Mouse (Mus musculus) lung, adult 2 months (tissue): ENCODE measurements around the gene Cavin3. TPM values are rescaled to one million over a fixed set of nuclear protein-coding genes. Genes with fewer than 3 reads are reported as not detected.
A peak's percentile ranks its signal among the peaks of the same experiment; 100 is the strongest.
"Not testable (repeated sequence)": the region's sequence is repeated elsewhere in the genome, so short reads cannot be mapped to it uniquely, and the experiment has no call there.

Source experiments
- DNase-seq: peaks from one replicate; pipeline ENCODE4 v3.0.0; 2022
- H3K4me1 ChIP-seq: fragments of 200-500 bp; 2 replicates; pipeline ENCODE4 v1.6.1; 2011; ENCODE audit warnings: low read length; ENCODE audit not compliant: control insufficient read depth, insufficient read depth
- H3K4me3 ChIP-seq: fragments of 200-500 bp; replicated peaks from 2 replicates; pipeline ENCODE3; 2011; ENCODE audit warnings: low read depth, mild to moderate bottlenecking, control low read depth, low read length; ENCODE audit errors: extremely low read depth
- CTCF ChIP-seq: fragments of 200-500 bp; IDR thresholded peaks from 2 replicates; pipeline ENCODE4 v1.5.1; 2011; ENCODE audit warnings: mild to moderate bottlenecking, low read length, control low read depth; ENCODE audit not compliant: insufficient read depth
- POLR2A ChIP-seq: fragments of 200-500 bp; IDR thresholded peaks from 2 replicates; pipeline ENCODE4 v1.6.1; 2011; ENCODE audit warnings: low read depth, mild to moderate bottlenecking, control low read depth, low read length, borderline replicate concordance; ENCODE audit errors: extremely low read depth
- WGBS: fragments of 180-500 bp; shearing (Covaris S2); methylation state at CpG from one replicate; pipeline ENCODE4 v1.1.7; 2018; 5-methylcytosine and 5-hydroxymethylcytosine counted together
- polyA plus RNA-seq: library from polyadenylated mRNA; depleted of rRNA; stranded (reverse); fragments of >200 nt; gene quantifications from 2 replicates; pipeline ENCODE4 v1.2.3, GENCODE M21; 2012

Gene Cavin3
- polyA plus RNA-seq, 1 experiment = 52.5 TPM

- Histone ChIP-seq H3K4me3 (peak overlapping the region; percentile 64), H3K4me1 (peaks cover 8% of the 10 kb centered on the region; the same call in 1 of the 2 replicates)
- 44% methylated on average over 23 of the region's 23 CpGs for WGBS
- no peak for TF ChIP-seq POLR2A
- no peak for TF ChIP-seq CTCF
- DNase-seq = peak; percentile 33
Measured at GRCm38 (mm10) chr7:105480561-105481504, 1.3 kb downstream of the Cavin3 start.

GRCm38 (mm10) chr7:105480081-105480480 lies 2.0 kb downstream of the Cavin3 start:
- DNase-seq = no peak
- WGBS = 58% methylated on average over 5 of the region's 5 CpGs
- Histone ChIP-seq H3K4me1 (peaks cover 8% of the 10 kb centered on the region), H3K4me3 (no peak overlapping the region)
- no peak for TF ChIP-seq POLR2A
- TF ChIP-seq CTCF = no peak

- Histone ChIP-seq H3K4me3 (no peak overlapping the region), H3K4me1 (peaks cover 8% of the 10 kb centered on the region)
- TF ChIP-seq CTCF (no peak), POLR2A (no peak)
- 80% methylated on average over 6 of the region's 6 CpGs for WGBS
- no peak for DNase-seq
Measured at GRCm38 (mm10) chr7:105479232-105479631, 2.9 kb downstream of the Cavin3 start.

GRCm38 (mm10) chr7:105478344-105478743 lies 3.8 kb downstream of the Cavin3 start:
- Histone ChIP-seq H3K4me1 (peaks cover 8% of the 10 kb centered on the region), H3K4me3 (no peak overlapping the region)
- 70% methylated on average over 8 of the region's 8 CpGs for WGBS
- TF ChIP-seq CTCF = no peak
- TF ChIP-seq POLR2A = no peak
- DNase-seq = no peak

- 55% methylated on average over 3 of the region's 3 CpGs for WGBS
- no peak overlapping the region for H3K4me3 ChIP-seq
- peak; percentile 20 for DNase-seq
- peaks cover 8% of the 10 kb centered on the region for H3K4me1 ChIP-seq
- peak; percentile 76 for TF ChIP-seq CTCF
- TF ChIP-seq POLR2A = no peak
Measured at GRCm38 (mm10) chr7:105477841-105478240, 4.3 kb downstream of the Cavin3 start.

GRCm38 (mm10) chr7:105477433-105477700 lies 4.7 kb downstream of the Cavin3 start:
- Histone ChIP-seq H3K4me1 (peaks cover 5% of the 10 kb centered on the region), H3K4me3 (no peak overlapping the region)
- TF ChIP-seq CTCF (no peak), POLR2A (no peak)
- DNase-seq = no peak
- 78% methylated on average over 1 of the region's 1 CpGs for WGBS

- no peak for TF ChIP-seq POLR2A
- no peak for TF ChIP-seq CTCF
- WGBS = 59% methylated on average over 10 of the region's 10 CpGs
- Histone ChIP-seq H3K4me1 (peaks cover 5% of the 10 kb centered on the region), H3K4me3 (no peak overlapping the region)
- DNase-seq = no peak
Measured at GRCm38 (mm10) chr7:105476683-105477432, 5.2 kb downstream of the Cavin3 start.

- H3K4me1 ChIP-seq = peaks cover 2% of the 10 kb centered on the region; the same call in 1 of the 2 replicates
- DNase-seq = no peak
- no peak overlapping the region for H3K4me3 ChIP-seq
- WGBS = 40% methylated on average over 7 of the region's 7 CpGs
- no peak for TF ChIP-seq CTCF
Measured at GRCm38 (mm10) chr7:105475396-105475949, 6.6 kb downstream of the Cavin3 start.

GRCm38 (mm10) chr7:105474771-105475315 lies 7.3 kb downstream of the Cavin3 start:
- 57% methylated on average over 4 of the region's 4 CpGs for WGBS
- TF ChIP-seq CTCF (no peak), POLR2A (no peak)
- H3K4me1 ChIP-seq = no peaks in the 10 kb centered on the region; the same call in 1 of the 2 replicates
- no peak for DNase-seq
- no peak overlapping the region for H3K4me3 ChIP-seq

- WGBS = 44% methylated on average over 1 of the region's 1 CpGs
- Histone ChIP-seq H3K4me1 (no peaks in the 10 kb centered on the region; the same call in 1 of the 2 replicates), H3K4me3 (no peak overlapping the region)
- DNase-seq = no peak
- TF ChIP-seq POLR2A = no peak
- TF ChIP-seq CTCF = no peak
Measured at GRCm38 (mm10) chr7:105472607-105473006, 9.5 kb downstream of the Cavin3 start.

GRCm38 (mm10) chr7:105465505-105465904 lies 16.6 kb downstream of the Cavin3 start:
- H3K4me3 ChIP-seq, H3K4me1 ChIP-seq, DNase-seq: not testable (repeated sequence)
- 61% methylated on average over 5 of the region's 5 CpGs for WGBS
